Mouse (Mus musculus): ENCODE data around the gene Asic2. TPM values are rescaled to one million over a fixed set of nuclear protein-coding genes. Genes with fewer than 3 reads are reported as not detected.

Gene Asic2
- total RNA-seq, 2 experiments from 2014 or later: 94.7 to 97.6 TPM

DNA sequence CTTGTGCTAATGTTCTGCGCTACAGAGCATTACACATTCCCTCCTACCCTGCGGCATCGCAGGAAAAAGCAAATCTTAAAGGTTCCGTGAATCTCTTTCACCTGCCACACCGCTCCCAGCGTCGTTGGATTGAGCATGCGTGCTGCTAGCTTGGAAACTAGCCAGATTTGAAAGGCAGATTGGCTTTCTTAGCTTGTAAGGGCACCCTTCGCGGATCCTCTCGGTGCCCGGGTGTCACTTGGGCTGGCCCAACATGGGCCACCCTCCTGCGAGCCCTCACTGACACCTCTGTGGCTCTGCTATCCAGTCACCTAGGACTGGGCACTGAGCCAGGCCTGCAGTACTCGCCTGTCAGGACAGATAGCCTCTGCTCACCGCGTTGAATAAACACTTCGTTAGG lies 380.3 kb downstream of the Asic2 start:
- intact Hi-C loops (cut with DNase I): loop anchor here (2.0 kb wide), 1 partner anchor 25 kb away; no protein-coding TSS in a partner anchor
- peak; percentile 44 for DNase-seq (ENCODE audit: low spot score in 2 of 2)

DNA sequence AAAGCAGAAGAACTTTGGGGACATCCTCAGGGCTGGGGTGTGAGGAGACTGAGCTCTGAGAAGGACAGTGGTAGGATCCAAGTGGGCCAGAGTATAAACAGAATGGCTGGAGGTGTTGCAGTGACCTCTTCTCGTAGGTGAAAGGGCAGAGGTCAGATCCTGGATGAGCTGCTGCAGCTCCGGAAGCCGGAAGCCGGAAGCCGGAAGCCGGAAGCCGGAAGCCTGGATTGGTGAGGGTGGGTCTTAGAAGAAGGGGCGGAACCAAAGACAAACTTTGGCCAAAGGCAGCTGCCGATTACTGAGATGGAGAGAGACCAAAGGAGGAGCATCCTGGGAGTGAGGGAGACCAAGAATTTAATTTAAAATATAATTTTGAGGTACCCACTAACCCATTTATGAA lies 381.1 kb downstream of the Asic2 start:
- DNase-seq (ENCODE audit: low spot score in 2 of 2): no peak
- intact Hi-C loops (cut with DNase I): no loop called here

DNA sequence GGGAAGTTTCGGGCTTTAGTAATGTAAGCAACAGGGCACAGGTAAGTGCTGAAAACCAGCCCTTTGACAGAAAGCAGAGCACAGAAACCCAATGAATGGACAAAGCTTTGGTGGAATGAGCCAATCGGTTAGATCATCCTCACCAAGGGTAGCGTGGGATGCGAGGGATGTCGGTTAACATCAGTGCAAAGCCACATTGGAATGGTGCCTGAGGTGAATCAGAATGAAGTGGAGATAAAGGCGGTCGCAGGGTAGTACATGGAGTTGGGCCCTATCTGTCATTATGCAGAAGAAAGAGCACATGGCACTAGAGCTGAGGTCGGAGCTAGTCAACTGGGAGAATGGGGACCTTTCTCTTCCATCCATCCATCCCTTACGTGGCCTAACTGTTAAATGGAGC lies 383.8 kb downstream of the Asic2 start:
- intact Hi-C loops (cut with DNase I): no loop called here
- DNase-seq (ENCODE audit: low spot score in 2 of 2): no peak

DNA sequence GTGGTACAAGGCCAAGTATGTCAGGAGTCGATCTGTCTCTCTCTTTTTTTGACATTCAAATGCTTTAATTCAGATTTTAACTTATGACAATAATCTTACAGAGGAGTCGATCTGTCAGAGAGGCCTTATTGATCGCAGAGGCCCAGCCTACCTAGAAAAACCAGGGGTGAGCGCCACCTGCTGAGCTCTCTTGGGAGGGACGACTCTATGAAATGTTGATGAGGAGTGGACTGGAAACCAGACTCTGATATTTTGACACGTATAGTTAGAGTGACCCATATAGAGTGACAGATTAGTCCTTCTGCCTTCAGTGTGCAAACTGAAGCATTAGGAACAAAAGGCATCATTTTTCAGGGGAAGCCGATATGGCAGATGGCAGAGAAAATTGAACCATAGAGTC lies 385.1 kb downstream of the Asic2 start:
- no peak for DNase-seq (ENCODE audit: low spot score in 2 of 2)
- intact Hi-C loops (cut with DNase I): no loop called here

DNA sequence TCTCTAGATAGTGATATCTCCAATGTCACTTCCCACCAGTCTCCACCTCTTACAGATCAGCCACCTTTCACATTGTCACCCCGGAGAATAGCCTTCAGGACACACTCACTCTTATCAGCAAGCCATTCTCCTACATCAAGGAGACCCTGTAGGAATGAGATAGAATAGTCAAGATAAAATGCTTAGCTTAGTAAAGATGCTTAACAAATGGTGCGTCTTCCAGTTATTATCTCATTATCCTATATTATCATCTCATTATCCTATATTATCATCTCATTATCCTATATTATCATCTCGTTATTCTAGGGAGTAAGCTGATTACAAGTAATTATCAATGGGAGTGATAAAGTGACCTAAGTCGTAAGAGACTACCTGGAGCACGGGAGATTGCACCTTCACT lies 386.1 kb downstream of the Asic2 start:
- DNase-seq (ENCODE audit: low spot score in 2 of 2): no peak
- intact Hi-C loops (cut with DNase I): no loop called here

DNA sequence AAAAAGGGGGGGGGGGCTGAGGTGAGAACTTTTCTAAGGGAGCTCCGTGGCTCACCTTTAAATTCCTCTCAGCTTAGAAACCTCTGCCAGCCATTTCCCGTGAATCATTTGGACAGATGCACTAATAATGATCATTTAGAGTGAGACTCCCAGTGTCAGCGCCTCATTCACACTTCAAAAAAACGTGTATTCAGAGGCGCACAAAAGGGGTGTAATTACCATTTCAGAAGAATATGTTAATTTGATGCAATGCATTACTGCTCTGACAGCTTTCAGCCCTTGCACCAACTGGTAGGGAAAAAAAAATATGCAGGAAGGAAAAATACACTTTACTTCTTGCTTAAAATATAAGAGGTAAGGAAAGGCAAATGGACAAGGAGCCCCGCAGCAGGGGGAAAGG lies 388.5 kb downstream of the Asic2 start:
- DNase-seq (ENCODE audit: low spot score in 2 of 2): no peak
- intact Hi-C loops (cut with DNase I): no loop called here

DNA sequence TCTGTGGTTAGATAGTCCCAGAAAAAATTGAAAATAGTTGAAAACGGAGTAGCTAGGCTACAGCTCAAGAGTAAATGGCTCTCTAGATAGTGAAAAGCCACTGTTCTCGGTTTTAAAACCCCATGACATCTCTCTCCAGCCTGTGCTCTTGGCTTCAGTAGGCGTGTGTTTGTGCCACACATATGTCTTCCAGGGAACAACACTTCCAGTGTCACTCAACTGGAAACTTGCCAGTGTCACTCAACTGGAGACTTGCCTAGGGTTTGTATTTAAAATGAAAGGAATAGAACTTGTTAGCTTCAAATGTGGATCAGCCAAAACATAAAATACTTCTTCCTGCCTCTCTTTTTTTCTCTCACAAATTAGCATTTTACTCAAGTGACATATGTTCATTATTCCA lies 397.9 kb downstream of the Asic2 start:
- intact Hi-C loops (cut with DNase I): no loop called here
- peak in 1 of 2 experiments; percentile 35 for DNase-seq (ENCODE audit: low spot score in 2 of 2)

DNA sequence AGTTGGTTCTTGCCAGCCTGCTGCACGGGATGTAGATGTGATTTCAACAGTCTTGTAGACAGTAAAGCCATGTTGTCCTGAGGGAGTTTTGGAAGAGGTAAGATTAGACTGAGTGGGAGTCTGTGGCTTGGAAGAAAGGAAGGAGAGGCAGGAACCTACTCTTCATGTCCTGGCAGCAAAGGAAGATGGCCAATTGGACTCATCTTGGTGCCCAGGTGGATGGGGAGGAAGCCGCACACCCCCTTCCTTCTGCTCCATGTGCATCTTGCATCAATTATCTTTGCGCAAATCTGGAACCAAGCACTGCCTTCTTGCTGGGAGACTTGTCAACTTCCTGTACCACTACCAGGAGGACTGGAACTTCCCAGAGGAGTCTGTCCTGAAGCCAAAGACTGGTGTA lies 403.4 kb downstream of the Asic2 start:
- no peak for DNase-seq (ENCODE audit: low spot score in 2 of 2)
- intact Hi-C loops (cut with DNase I): no loop called here

DNA sequence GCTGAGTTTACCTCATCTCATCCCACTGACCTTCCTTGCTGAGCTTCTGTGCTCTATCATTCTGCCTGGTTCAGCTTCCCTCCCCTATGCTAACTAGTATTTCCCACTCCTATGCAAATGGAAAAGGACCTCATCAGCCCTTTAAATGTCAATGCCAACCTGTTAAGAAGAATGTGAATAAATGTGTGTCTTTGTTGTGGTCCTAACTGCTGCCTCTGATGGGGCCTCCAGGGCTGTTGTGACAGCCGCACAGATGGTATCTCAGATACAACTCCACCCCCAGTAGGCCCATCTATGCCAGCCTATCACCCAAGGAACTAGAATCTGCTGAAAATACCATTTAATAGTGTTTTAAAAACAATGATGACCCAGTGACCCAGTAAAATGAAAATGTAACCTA lies 407.9 kb downstream of the Asic2 start:
- intact Hi-C loops (cut with DNase I): no loop called here
- DNase-seq (ENCODE audit: low spot score in 2 of 2): no peak

DNA sequence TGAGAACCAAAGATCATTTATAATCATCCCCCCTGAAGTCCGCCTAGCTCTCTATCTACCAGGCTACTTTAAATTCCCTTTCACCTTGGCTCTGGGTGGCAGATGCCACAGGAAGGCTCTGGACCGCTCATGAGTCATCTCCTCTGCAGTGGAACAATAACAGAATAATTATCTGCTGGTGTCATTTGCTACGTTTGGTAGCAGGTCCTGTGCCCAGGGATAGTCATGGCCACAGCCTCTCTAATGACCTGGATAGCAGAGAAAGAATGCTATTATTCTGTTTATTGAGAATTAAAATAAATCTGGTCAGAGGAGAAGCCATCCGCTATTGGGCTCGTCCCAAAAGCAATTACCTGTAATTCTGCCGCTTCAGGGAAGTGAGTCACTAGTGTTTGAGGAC lies 425.1 kb downstream of the Asic2 start:
- DNase-seq (ENCODE audit: low spot score in 2 of 2): no peak
- intact Hi-C loops (cut with DNase I): no loop called here

DNA sequence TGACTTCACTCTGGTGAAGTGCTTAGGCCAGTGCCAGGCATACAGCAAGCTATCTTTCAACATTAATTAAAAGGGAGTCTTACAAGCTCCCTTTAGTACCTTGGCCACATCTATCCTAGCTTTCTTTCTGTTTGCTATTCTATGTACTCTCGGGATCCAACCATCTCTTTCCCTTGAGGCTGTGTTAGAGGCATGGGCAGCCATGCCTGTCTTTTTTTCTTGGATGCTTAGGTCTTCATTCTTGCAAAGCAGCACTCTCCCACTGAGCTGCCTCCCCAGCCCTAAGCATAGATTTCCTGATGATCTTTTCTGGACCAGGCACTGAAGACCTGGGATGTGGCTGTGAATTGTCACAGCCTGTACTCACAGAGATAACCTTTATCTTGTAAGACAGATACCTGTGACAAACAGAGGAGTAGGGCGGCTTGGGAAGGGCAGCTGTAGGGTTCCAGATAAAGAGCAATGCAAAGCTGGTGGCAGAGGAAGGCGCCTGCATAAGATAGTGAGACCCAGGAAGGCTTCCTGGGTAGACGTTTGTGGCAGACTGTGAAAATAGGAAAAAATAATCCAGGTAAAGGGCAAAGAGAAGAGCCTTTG lies 433.0 kb downstream of the Asic2 start:
- intact Hi-C loops (cut with DNase I): no loop called here
- DNase-seq (ENCODE audit: low spot score in 2 of 2): no peak

DNA sequence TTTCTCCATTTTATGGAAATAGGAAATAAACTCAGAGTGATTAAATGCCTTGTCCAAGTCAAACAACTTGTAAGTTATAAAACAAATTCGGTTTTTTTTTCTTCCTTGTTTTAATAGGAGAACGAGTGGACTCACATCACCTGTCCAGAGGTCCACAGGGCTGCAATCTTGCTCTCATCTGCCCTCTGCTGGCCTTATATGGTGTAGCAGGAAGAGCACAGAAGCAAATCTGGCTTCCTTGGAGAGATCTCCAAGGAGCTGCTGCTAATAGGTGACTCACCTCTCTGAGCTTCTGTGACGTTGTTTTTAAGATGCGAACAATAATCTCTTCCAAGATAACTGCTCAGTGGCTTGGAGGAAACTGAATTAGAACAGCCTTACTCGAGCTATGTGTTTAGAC lies 433.6 kb downstream of the Asic2 start:
- intact Hi-C loops (cut with DNase I): no loop called here
- peak; percentile 52 to 74 for DNase-seq (ENCODE audit: low spot score in 2 of 2)

DNA sequence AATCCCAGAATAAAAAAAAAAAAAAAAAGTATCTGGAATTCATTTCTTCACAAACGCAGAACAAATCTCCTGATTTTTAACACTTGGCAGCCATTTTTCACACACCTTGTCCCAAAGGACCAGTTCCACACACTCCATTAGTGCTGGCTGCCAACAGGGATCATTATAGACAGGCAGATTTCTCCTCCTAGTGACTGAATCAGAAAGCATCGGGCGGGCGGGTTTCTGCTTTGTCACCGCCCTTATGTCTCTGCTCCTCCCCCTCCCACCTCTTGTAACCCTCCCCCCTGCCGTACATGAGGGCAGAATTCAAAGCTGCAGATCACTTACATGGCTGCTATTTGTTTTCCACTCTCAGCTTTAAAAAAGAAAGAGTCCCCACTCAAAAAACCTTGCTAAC lies 436.4 kb downstream of the Asic2 start:
- DNase-seq (ENCODE audit: low spot score in 2 of 2): no peak
- intact Hi-C loops (cut with DNase I): no loop called here

DNA sequence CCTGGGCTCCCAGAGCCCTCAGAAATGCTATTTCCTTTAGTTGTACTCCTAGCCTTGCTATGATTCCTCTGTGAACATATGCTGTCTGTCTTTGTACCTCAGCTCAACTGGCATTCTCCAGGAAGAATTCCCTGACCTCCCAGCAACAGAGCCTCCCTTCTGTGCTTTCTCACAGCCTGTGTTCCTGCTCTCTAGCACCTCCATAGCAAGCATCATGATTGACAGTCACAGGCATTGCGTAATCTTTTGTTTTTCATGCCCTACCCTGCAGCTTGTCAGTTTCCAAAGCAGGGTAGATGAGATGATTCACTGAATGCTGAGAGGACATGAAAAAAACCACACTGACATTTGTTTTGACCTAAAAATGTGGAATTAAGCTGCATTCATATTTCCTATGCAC lies 445.3 kb downstream of the Asic2 start:
- intact Hi-C loops (cut with DNase I): no loop called here

DNA sequence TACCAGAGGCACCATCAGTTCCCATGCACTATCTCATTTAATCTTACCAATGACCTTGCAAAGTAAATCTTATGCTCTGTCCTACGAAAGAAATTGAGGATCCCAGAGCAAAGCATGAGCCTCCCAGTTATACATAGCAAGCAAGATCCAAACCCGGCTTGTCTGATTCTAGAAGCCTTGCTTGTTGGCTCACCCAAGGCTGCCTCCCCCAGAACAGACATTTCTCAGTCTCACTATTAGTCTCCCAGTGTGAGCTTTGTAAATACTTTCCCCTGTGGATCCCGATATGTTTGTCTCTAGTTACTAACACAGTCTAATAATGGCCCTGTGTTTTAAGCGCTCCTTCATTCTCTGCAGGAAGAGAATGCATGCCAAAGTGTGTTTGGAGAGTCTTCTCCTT lies 446.4 kb downstream of the Asic2 start:
- DNase-seq (ENCODE audit: low spot score in 2 of 2): no peak
- intact Hi-C loops (cut with DNase I): no loop called here

More for the DNA sequence above, 445.3 kb downstream of the Asic2 start:
- DNase-seq (ENCODE audit: low spot score in 2 of 2): no peak

DNA sequence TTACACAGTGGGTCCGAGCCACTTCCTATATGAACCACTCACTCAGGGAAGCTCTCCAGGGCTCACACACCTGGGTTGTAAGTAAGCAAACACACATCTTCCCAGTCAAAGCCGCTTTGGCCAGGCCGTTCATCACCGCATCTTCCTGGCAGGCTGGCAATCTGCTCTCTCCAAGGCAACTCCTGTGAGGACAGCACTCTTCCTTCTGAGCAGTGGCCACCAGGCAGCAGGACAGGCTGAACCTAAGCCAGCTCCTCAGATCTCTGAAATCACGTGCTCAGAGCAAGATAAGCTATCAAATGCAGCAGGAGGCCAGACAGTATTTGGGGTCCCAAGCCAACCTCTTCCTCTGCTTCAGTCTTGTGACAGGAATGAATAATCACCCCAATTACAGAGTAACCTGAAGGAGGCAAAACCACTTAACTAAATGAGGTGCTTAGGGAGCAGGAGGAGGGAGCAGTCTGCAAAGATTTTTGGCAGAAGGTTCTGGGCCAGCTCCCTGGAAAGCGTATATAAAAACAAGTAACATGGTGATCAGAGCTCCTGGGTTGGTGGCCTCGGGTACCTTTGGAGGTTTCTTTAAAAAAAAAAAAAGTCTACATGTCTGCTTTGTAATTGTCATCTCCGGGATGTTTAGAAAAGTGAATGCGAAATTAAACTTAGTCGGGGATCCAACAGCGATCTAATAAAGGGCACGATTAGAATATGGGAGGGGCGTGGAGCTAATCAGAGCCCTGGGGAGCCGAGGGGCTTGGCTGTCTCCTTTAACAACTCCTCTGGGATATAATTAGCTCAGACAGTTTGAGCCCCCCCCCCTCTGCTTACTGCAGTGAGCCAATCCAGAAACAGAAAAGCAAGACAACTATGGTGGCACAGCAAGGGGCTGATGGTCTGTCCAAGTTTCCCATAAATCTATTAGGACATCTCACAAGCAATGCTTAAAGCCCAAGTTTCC lies 450.0 kb downstream of the Asic2 start:
- intact Hi-C loops (cut with DNase I): no loop called here
- DNase-seq (ENCODE audit: low spot score in 2 of 2): no peak

DNA sequence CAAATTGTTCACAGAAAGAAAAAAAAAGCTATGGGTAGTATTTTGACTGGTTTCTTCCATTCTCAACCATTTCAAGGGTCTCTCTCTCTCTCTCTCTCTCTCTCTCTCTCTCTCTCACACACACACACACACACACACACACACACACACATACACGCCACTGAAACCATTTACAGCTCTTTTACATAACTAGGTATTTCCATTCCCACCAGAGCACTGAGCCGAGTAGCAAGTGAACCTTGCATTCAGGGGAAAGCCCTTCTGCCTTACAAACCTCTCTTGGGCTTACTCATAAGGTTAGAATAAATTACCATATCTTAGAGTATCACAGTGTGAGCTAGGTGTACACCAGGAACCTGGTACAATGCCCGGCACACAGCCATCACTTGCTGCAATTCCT lies 452.5 kb downstream of the Asic2 start:
- no peak for DNase-seq (ENCODE audit: low spot score in 2 of 2)
- intact Hi-C loops (cut with DNase I): no loop called here

DNA sequence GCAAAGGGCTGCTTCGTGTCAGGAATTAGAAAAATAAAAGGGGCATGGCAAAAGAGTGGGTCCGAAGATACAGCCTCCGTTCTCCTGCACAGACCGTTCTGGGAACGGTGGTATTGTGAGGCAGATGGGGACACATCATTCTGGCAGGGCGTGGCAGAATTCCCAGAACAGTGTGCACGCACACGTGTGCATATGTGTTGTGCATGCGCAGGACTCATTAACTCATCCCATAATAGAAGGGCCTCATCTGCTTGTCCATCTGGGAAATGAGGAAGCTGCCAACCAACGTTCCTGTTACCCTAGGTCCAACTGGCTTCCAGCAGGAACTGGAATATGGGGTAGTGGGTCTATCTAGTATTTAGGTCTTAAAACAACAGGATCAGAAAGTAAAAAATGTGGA lies 455.8 kb downstream of the Asic2 start:
- peak; percentile 69 to 87 for DNase-seq (ENCODE audit: low spot score in 2 of 2)
- intact Hi-C loops (cut with DNase I): loop anchor here (5.0 kb wide), 1 partner anchor 360 kb away; no protein-coding TSS in a partner anchor

DNA sequence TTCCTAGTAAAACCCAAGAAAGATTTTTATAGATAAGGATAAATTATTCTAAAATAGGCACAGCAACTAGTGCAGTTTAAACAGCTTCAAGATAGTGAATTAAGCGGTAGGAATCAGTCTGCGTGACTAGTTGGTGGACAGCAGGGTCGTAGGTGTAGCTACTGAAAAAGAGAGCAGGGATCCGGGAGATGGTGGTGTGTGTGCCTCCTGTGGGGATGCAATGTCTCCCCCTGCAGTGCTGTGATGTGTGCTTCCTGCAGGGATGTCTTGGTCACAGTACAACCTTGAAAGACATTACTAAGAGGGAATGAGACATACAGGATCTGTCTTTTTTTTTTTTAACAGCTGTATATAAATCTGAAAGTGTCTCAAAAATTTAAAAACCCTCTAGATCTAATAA lies 456.9 kb downstream of the Asic2 start:
- DNase-seq (ENCODE audit: low spot score in 2 of 2): no peak
- intact Hi-C loops (cut with DNase I): loop anchor here (5.0 kb wide), 1 partner anchor 359 kb away; no protein-coding TSS in a partner anchor

DNA sequence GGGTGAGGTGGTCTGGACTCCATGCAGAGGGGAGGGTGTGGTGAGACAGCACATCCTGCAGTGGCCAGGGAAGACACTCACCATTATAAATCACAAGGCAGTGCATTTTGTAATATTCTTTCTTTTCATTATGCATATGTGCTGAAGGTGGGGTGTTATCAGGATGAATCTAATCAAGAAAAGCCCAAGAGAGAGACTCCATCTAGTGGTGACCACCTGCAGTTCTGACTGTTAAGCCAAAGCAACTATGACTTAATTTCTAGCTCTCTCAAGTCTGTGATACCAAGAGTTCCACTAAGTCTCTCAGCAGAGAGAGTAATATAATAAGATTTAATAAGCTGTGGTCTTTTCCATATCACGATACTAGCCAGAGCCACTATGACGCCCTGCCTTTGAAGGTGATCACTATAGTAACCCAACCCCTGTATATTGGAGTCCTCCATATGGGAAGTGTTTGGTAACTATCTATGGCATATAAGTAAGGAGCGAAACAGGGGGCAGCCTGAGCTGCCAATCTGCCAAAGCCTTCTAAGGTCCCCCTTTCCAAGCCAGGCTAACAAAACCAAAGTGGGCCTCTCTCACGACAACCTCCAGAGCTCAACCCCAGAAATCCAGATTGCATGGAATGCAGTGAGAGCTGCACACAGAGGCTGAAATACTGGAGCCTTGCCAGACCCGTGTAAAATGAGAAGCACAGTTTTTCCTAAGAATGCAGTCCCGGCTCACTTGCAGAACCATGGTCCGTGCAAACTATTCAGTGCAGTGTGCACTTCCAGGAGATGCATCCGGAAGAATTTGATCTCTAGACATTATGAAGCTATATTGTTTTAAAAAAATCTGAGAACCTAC lies 459.6 kb downstream of the Asic2 start:
- intact Hi-C loops (cut with DNase I): no loop called here
- DNase-seq (ENCODE audit: low spot score in 2 of 2): peak; percentile 47 to 58
